Mouse (Mus musculus): Measurements from ENCODE around the gene Mip. TPM values are rescaled to one million over a fixed set of nuclear protein-coding genes. Genes with fewer than 3 reads are reported as not detected.
A peak's percentile ranks its signal among the peaks of the same experiment; 100 is the strongest.
"Not testable (repeated sequence)": the region's sequence is repeated elsewhere in the genome, so short reads cannot be mapped to it uniquely, and the experiment has no call there.

Gene Mip
- polyA plus RNA-seq, 1 experiment from 2014 or later, result not detected

DNA sequence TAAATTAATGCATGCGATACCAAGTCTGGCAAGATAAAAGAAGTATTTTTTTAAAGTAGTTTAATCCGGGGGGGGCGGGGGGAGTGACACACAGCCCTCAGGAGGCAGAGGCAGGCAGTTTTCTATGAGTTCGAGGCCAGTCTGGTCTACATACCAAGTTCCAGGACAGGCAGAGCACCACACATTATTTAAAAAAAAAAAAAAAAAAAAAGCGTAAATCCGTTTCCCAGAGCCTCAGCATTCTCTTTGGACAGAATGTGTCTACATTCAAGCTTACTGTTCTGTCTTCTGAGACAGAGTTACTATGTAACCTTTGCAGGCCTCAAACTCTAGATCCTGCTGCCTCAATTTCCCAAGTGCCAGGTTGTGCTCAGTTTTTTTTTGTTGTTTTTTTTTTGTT, 13.5 kb upstream of the Mip start:
- Histone ChIP-seq H3K9ac (peak overlapping the region; percentile 79; the same call in 1 of the 2 replicates), H3K4me1 (replicated peaks) (peaks cover 29% of the 10 kb centered on the region), H3K4me2 (peak overlapping the region; percentile 97), H3K4me3 (replicated peaks) (peak overlapping the region; percentile 73), H3K27me3 (peaks cover 3% of the 10 kb centered on the region; the same call in 1 of the 2 replicates), H3K27ac (peak overlapping the region; percentile 71), H3K9me3 (replicated peaks) (no peaks in the 10 kb centered on the region), H3K36me3 (peaks cover 13% of the 10 kb centered on the region; the same call in 1 of the 2 replicates)
- no peak for DNase-seq
- WGBS (ENCODE audit: insufficient replicate concordance), result 39% methylated on average over 6 of the region's 6 CpGs
- ATAC-seq (ENCODE audit: low read depth), result no peak

DNA sequence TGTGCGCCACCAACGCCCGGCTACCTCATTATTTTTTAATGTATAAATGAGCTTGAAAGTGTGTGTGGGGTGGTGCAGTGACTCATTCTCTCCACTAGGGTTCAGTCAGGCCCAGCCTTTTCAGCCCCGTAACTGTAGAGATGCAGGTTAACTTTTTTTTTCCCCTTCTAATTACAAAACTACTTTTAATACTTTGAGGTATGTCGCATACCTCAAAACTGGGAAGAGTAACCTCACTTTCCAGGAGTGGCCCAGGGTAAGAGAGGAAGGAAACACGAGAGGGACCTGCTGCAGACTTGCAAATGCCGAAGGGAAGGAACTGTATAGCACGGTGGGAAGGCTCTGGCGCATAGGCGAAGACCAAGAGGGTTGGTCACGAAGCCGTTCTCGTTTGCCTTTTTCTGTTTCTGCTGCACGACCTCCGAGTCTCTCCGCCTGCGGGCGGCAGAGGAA, 12.7 kb upstream of the Mip start:
- peaks cover 10% of the 10 kb centered on the region; the same call in 1 of the 2 replicates for H3K36me3 ChIP-seq
- H3K4me3 ChIP-seq (replicated peaks), result peak overlapping the region; percentile 47
- H3K4me1 ChIP-seq (replicated peaks), result peaks cover 31% of the 10 kb centered on the region
- DNase-seq, result no peak
- 1% methylated on average over 18 of the region's 18 CpGs for WGBS (ENCODE audit: insufficient replicate concordance)
- peak overlapping the region; percentile 65 for H3K9ac ChIP-seq
- peaks cover 3% of the 10 kb centered on the region; the same call in 1 of the 2 replicates for H3K27me3 ChIP-seq
- H3K27ac ChIP-seq, result peak overlapping the region; percentile 6; the same call in 1 of the 2 replicates
- H3K4me2 ChIP-seq, result peak overlapping the region; percentile 97
- ATAC-seq (ENCODE audit: low read depth), result peak; percentile 61
- H3K9me3 ChIP-seq (replicated peaks), result no peaks in the 10 kb centered on the region

DNA sequence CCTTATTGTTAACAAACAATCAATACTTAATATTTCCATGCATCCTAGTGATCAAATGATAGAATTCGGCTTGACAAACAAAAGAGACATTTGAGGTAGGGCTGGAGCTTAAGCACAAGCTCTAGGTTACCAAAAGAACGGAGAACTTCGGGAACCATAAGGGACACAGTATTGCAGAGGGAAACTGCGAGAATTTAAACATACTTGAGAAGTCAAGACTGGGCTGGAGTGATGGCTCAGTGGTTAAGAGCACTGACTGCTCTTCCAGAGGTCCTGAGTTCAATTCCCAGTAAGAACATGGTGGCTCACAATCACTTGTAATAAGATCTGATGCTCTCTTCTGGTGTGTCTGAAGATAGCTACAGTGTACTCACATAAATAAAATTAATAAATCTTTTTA, 11.5 kb upstream of the Mip start:
- not testable (repeated sequence) for H3K27me3 ChIP-seq; H3K27ac ChIP-seq; ATAC-seq (ENCODE audit: low read depth); H3K4me2 ChIP-seq; H3K36me3 ChIP-seq; H3K9ac ChIP-seq; H3K9me3 ChIP-seq (replicated peaks); DNase-seq; H3K4me3 ChIP-seq (replicated peaks)
- WGBS (ENCODE audit: insufficient replicate concordance), result 72% methylated on average over 4 of the region's 4 CpGs
- peaks cover 43% of the 10 kb centered on the region for H3K4me1 ChIP-seq (replicated peaks)

DNA sequence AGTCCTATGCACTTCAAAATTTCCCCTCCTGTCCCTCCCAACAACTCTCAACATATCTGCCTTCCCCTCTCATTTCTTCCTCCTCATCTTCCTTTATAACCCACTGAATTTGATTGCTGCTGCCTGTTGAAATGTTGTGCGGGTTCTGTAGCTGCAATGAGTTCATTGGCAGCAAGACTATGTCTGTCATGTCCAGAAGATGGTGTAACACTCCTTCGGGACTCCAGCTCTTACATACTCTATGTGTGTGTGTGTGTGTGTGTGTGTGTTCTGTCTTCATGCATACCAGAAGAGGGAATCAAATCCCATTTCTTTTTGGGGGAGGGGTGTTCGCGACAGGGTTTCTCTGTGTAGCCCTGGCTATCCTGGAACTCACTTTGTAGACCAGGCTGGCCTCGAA, 10.7 kb upstream of the Mip start:
- 75% methylated on average over 5 of the region's 5 CpGs for WGBS (ENCODE audit: insufficient replicate concordance)
- Histone ChIP-seq H3K4me2 (no peak overlapping the region), H3K27ac (no peak overlapping the region), H3K4me1 (replicated peaks) (peaks cover 48% of the 10 kb centered on the region), H3K9ac (no peak overlapping the region), H3K27me3 (peaks cover 3% of the 10 kb centered on the region; the same call in 1 of the 2 replicates), H3K4me3 (replicated peaks) (no peak overlapping the region), H3K9me3 (replicated peaks) (no peaks in the 10 kb centered on the region), H3K36me3 (no peaks in the 10 kb centered on the region)
- ATAC-seq (ENCODE audit: low read depth) (no peak), DNase-seq (no peak)

DNA sequence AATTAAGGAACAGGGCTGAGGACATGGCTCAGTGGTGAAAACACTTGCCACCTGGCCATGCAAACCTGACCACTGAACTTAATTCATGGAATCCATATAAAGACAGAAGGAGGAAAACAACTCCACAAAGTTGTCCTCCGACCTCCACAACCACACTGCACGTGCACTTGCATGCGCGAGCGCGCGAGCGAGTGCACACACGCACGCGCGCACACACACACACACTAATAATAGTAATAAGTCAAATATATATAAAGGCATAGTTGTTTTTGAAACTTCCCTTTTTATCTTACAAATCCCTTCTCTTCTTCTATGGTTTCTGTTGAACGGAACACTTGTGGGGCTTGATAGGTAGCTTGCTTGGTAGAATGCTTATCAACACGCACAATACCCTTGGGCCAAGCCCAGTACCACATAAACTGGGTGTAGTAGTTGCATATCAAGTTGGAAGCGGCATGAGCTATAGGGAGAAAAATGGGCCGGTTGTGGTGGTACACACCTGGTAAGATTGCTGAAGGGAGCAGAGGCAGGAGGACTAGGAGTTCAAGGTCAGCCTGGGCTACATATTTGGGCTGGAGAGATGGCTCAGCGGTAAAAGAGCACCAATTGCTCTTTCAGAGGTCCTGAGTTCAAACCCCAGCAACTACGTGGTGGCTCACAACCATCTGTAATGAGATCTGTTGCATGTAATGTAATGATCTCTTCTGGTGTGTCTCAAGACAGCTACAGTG, 7.1 kb upstream of the Mip start:
- Histone ChIP-seq H3K27me3 (peaks cover 3% of the 10 kb centered on the region; the same call in 1 of the 2 replicates), H3K4me1 (replicated peaks) (peaks cover 32% of the 10 kb centered on the region), H3K4me2 (0 out of 2 replicates have a peak overlapping the region, but pooled peaks have one; percentile 8), H3K9ac (peak overlapping the region; percentile 14; the same call in 1 of the 2 replicates), H3K27ac (peak overlapping the region; percentile 80), H3K36me3 (no peaks in the 10 kb centered on the region), H3K4me3 (replicated peaks) (no peak overlapping the region), H3K9me3 (replicated peaks) (no peaks in the 10 kb centered on the region)
- 67% methylated on average over 18 of the region's 18 CpGs for WGBS (ENCODE audit: insufficient replicate concordance)
- ATAC-seq (ENCODE audit: low read depth) (peak; percentile 88), DNase-seq (peak; percentile 42)

DNA sequence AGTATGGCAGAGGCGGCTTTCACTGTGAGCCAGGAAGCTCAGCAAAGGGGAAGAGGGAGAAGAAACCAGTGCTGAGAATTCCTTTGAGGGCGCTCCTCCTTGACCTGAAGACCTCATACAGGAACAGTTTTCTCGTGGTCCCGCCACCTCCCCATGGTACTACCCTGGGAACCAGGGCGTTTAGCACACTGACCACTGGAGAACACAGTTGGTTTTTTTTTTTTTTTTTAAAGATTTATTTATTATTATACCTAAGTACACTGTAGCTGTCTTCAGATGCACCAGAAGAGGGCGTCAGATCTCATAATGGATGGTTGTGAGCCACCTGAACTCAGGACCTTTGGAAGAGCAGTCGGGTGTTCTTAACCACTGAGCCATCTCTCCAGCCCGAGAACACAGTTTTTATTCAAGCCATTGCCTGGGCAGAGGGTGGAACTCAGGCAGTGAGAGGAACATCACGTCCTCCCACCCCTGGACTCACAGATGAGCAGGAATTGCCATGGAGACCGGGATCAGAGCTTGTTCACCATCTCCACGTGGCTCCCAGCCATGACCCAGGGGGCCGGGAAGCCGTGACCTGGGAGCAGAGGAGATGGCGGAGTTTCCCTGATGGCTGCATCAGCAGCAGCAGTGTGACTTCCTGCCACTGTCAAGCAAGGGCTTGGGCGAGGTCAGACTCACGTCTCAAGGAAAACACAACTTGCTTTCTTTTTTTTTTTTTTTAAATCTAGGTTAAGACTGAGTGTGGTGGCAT, 3.9 kb upstream of the Mip start:
- WGBS (ENCODE audit: insufficient replicate concordance), result 56% methylated on average over 16 of the region's 16 CpGs
- no peak for DNase-seq

DNA sequence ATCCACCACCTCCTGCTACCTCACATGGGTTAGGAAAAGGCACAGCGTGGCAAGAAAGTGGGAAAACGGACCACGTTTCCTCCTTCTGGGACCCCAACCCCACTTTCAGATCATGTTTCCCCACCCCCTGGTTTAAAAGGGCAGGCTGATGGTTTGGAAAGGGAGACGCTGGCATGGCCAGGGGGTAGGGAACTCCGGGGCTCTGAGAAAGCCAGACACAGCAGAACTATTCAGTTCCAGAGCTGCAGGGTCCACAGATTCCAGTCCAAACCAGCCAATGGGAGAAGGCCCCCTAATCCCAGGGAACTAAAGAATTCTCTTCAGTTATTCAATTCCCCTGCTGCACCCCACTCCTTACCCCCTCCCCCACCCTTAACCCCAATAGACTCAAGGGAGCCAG, 574 bp upstream of the Mip start:
- peaks cover 35% of the 10 kb centered on the region for H3K4me1 ChIP-seq (replicated peaks)
- no peak overlapping the region for H3K4me2 ChIP-seq
- 60% methylated on average over 5 of the region's 5 CpGs for WGBS (ENCODE audit: insufficient replicate concordance)
- H3K27me3 ChIP-seq, result no peaks in the 10 kb centered on the region
- H3K27ac ChIP-seq, result no peak overlapping the region
- ATAC-seq (ENCODE audit: low read depth) (no peak), DNase-seq (no peak)
- H3K4me3 ChIP-seq (replicated peaks), result no peak overlapping the region
- no peaks in the 10 kb centered on the region for H3K36me3 ChIP-seq
- H3K9me3 ChIP-seq (replicated peaks), result no peaks in the 10 kb centered on the region
- H3K9ac ChIP-seq, result no peak overlapping the region

More for the DNA sequence above, 3.9 kb upstream of the Mip start:
- Histone ChIP-seq H3K9me3 (replicated peaks) (no peaks in the 10 kb centered on the region), H3K27me3 (no peaks in the 10 kb centered on the region), H3K4me2 (no peak overlapping the region), H3K27ac (no peak overlapping the region), H3K9ac (no peak overlapping the region), H3K4me1 (replicated peaks) (peaks cover 41% of the 10 kb centered on the region), H3K36me3 (no peaks in the 10 kb centered on the region), H3K4me3 (replicated peaks) (no peak overlapping the region)
- ATAC-seq (ENCODE audit: low read depth), result no peak

DNA sequence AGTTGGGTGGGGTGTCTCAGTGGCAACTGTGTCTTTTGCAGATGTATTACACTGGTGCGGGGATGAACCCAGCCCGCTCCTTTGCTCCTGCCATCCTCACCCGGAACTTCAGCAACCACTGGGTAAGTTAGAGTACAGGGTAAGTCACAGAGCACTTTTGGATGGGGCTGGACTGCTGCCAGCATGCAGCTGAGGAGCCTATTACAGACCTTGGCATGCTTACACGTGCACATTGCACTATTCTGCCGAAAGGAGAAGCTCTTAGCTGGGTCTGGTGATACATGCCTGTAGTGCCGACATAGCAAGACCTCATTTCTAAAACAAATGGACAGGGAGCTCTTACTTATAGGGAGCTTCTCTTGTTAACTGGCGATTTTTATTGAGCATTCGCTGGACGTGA, 2.0 kb downstream of the Mip start:
- H3K27me3 ChIP-seq, result no peaks in the 10 kb centered on the region
- H3K9ac ChIP-seq, result no peak overlapping the region
- H3K27ac ChIP-seq, result no peak overlapping the region
- H3K4me3 ChIP-seq (replicated peaks), result no peak overlapping the region
- H3K4me1 ChIP-seq (replicated peaks), result peaks cover 34% of the 10 kb centered on the region
- ATAC-seq (ENCODE audit: low read depth) (no peak), DNase-seq (no peak)
- H3K9me3 ChIP-seq (replicated peaks), result no peaks in the 10 kb centered on the region
- WGBS (ENCODE audit: insufficient replicate concordance), result 79% methylated on average over 9 of the region's 9 CpGs
- no peak overlapping the region for H3K4me2 ChIP-seq
- no peaks in the 10 kb centered on the region for H3K36me3 ChIP-seq

DNA sequence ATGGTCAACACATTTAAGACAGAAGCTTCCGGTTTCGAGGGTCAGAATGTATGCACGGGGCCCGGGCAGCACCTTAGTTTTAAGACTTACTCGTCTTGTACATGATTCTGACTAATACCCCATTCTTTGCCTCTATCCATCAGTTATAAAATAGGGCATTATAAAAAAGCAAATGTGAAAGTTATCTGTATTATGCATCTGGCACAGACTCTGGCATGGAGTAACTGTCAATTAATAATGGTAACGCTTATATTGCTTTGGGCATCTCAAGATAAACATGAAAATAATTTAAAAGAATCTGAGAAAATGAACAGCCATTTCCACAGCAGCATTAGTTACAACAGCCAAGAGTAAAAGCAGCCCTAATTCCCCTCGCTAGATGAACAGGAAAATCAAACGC, 2.4 kb downstream of the Mip start:
- H3K36me3 ChIP-seq, result no peaks in the 10 kb centered on the region
- WGBS (ENCODE audit: insufficient replicate concordance), result 81% methylated on average over 8 of the region's 8 CpGs
- DNase-seq, result no peak

DNA sequence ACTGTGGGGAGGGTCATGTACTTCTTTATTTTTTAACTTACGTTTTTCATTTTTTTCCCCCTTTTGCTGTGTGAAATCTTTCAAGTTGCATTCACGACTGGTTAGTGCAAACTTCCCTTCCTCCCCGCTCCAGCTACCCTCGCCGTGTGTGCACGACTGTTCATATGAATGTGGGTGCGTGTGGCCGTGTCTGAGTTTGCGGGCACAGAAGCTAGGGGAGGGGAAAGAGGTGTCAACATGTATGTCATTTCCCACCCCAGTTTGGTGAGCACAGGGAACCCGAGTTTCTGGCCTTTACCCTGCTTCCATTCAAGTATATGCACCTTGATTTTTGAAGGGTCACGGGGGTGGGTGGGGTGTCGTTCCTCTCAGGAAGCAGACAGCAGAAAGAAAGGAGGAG, 4.9 kb downstream of the Mip start:
- no peak for ATAC-seq (ENCODE audit: low read depth)
- peak overlapping the region; percentile 91 for H3K4me2 ChIP-seq

More for the DNA sequence above, 2.4 kb downstream of the Mip start:
- Histone ChIP-seq H3K27me3 (no peaks in the 10 kb centered on the region), H3K4me1 (replicated peaks) (peaks cover 38% of the 10 kb centered on the region), H3K27ac (no peak overlapping the region), H3K4me2 (no peak overlapping the region), H3K4me3 (replicated peaks) (no peak overlapping the region), H3K9ac (no peak overlapping the region), H3K9me3 (replicated peaks) (no peaks in the 10 kb centered on the region)
- no peak for ATAC-seq (ENCODE audit: low read depth)

DNA sequence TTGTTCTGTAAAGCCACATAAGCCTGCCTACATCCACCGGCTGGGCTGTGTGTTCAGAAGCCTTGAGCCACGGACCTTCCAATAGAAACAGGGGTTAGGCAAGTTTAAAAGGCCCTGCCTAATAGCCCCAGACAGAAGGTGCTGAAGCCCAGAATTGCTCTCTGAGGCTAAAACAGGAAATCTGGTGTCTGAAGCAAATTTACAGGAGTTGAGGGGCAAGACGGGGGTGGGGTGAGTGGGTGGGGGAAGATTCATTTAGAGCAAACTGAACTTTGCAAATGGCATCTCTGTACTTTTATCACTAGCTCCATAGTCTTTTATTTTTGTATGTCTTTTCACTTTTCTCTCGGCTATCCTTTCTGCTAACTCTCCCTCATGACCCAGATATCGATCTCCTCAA, 5.5 kb downstream of the Mip start:
- WGBS (ENCODE audit: insufficient replicate concordance), result 11% methylated on average over 5 of the region's 5 CpGs
- DNase-seq, result no peak

More for the DNA sequence above, 4.9 kb downstream of the Mip start:
- Histone ChIP-seq H3K4me3 (replicated peaks) (peak overlapping the region; percentile 88; the same call in 1 of the 2 replicates), H3K9ac (peak overlapping the region; percentile 94), H3K36me3 (peaks cover 9% of the 10 kb centered on the region), H3K9me3 (replicated peaks) (no peaks in the 10 kb centered on the region), H3K27me3 (no peaks in the 10 kb centered on the region), H3K4me1 (replicated peaks) (peaks cover 53% of the 10 kb centered on the region), H3K27ac (peak overlapping the region; percentile 97)
- WGBS (ENCODE audit: insufficient replicate concordance), result 69% methylated on average over 12 of the region's 12 CpGs
- DNase-seq, result no peak

More for the DNA sequence above, 5.5 kb downstream of the Mip start:
- peak overlapping the region; percentile 88 for H3K4me3 ChIP-seq (replicated peaks)
- ATAC-seq (ENCODE audit: low read depth), result no peak
- H3K27me3 ChIP-seq, result no peaks in the 10 kb centered on the region
- peak overlapping the region; percentile 91 for H3K4me2 ChIP-seq
- peaks cover 10% of the 10 kb centered on the region for H3K36me3 ChIP-seq
- H3K9ac ChIP-seq, result peak overlapping the region; percentile 94
- peak overlapping the region; percentile 97 for H3K27ac ChIP-seq
- no peaks in the 10 kb centered on the region for H3K9me3 ChIP-seq (replicated peaks)
- H3K4me1 ChIP-seq (replicated peaks), result peaks cover 53% of the 10 kb centered on the region

Measured in liver, embryonic 13.5 days (tissue).